ENCODE assay signal across 8 mouse cellular contexts in genomic region chr19:3576451-3577264, GRCm38 (mm10). TPM values are rescaled to one million over a fixed set of nuclear protein-coding genes. Genes with fewer than 3 reads are reported as not detected.
DNase-seq lines count a peak whose midpoint lies in the region; ATAC-seq and TF ChIP-seq lines count a peak whose summit lies in the region.

No protein-coding gene starts in this region.

- no peaks in the 10 kb centered on the region for H3K9me3 ChIP-seq in lung, embryonic 16.5 days (ENCODE audit: control insufficient read depth, low read length)
- no peaks in the 10 kb centered on the region for H3K9me3 ChIP-seq in forebrain, embryonic 11.5 days (ENCODE audit: control insufficient read depth, low read length)
- H3K9me3 ChIP-seq in limb, embryonic 14.5 days (ENCODE audit: control insufficient read depth, low read length) = no peaks in the 10 kb centered on the region

- H3K9ac ChIP-seq in lung, embryonic 16.5 days (ENCODE audit: low read length) = peak overlapping the region; percentile 43
- peak overlapping the region; percentile 32; the same call in 1 of the 2 replicates for H3K9ac ChIP-seq in forebrain, embryonic 11.5 days (ENCODE audit: low read length)
- H3K9ac ChIP-seq in limb, embryonic 14.5 days (ENCODE audit: low read depth, low read length, severe bottlenecking) = 0 out of 2 replicates have a peak overlapping the region, but pooled peaks have one; percentile 21

- H3K4me2 ChIP-seq in lung, embryonic 16.5 days (ENCODE audit: low read depth, low read length) = peak overlapping the region; percentile 54
- H3K4me2 ChIP-seq in forebrain, embryonic 11.5 days (ENCODE audit: low read depth, low read length, severe bottlenecking) = peak overlapping the region; percentile 45
- H3K4me2 ChIP-seq in limb, embryonic 14.5 days (replicated peaks; ENCODE audit: low read depth, low read length, severe bottlenecking) = peak overlapping the region; percentile 45

- no peak for TF ChIP-seq POLR2A in limb, embryonic 14.5 days (IDR thresholded peaks at IDR 0.05; ENCODE audit: borderline replicate concordance, extremely low read depth, insufficient read depth, insufficient read length)
- no peak for TF ChIP-seq POLR2A in olfactory bulb, adult 2 months (IDR thresholded peaks at IDR 0.05; ENCODE audit: insufficient read depth, low read depth, low read length)

- H3K4me1 ChIP-seq in lung, embryonic 16.5 days (replicated peaks; ENCODE audit: control insufficient read depth, insufficient read depth, low read length) = peaks cover 17% of the 10 kb centered on the region
- peaks cover 6% of the 10 kb centered on the region; the same call in 1 of the 2 replicates for H3K4me1 ChIP-seq in forebrain, embryonic 11.5 days (replicated peaks; ENCODE audit: control insufficient read depth, insufficient read depth, low read length)
- H3K4me1 ChIP-seq in limb, embryonic 14.5 days (ENCODE audit: control insufficient read depth, insufficient read depth, low read length) = peaks cover 19% of the 10 kb centered on the region
- H3K4me1 ChIP-seq in olfactory bulb, adult 2 months (ENCODE audit: control insufficient read depth, insufficient read depth, low read length) = peaks cover 9% of the 10 kb centered on the region; the same call in 1 of the 2 replicates

- ATAC-seq in lung, embryonic 16.5 days (ENCODE audit: low read depth) = no peak
- peak; percentile 25; the same call in 1 of the 2 replicates for ATAC-seq in forebrain, embryonic 11.5 days (replicated peaks; ENCODE audit: low FRiP score)
- ATAC-seq in limb, embryonic 14.5 days (ENCODE audit: low FRiP score, low read depth) = no peak

- TF ChIP-seq CTCF in olfactory bulb, adult 2 months (IDR thresholded peaks at IDR 0.05; ENCODE audit: insufficient read depth, low read depth, low read length) = no peak

- DNase-seq in lung, postnatal 14 days = no peak
- DNase-seq in forebrain, embryonic 11.5 days (ENCODE audit: low spot score) = no peak
- no peak for DNase-seq in limb, embryonic 14.5 days (ENCODE audit: low spot score)
- DNase-seq in right cerebral cortex, postnatal 14 days = no peak
- DNase-seq in embryo, embryonic 11 days = no peak
- no peak for DNase-seq in embryo, embryonic 10.5 days (ENCODE audit: low spot score)

- WGBS in lung, embryonic 16.5 days = 67% methylated on average over 5 of the region's 5 CpGs
- WGBS in forebrain, embryonic 11.5 days = 74% methylated on average over 5 of the region's 5 CpGs
- 69% methylated on average over 5 of the region's 5 CpGs for WGBS in limb, embryonic 14.5 days
- WGBS in olfactory bulb, adult 2 months = 73% methylated on average over 5 of the region's 5 CpGs

- peak overlapping the region; percentile 70 for H3K4me3 ChIP-seq in lung, embryonic 16.5 days (ENCODE audit: low read length)
- peak overlapping the region; percentile 96 for H3K4me3 ChIP-seq in forebrain, embryonic 11.5 days (ENCODE audit: low read depth, low read length)
- peak overlapping the region; percentile 93 for H3K4me3 ChIP-seq in limb, embryonic 14.5 days (replicated peaks; ENCODE audit: low read length)
- no peak overlapping the region for H3K4me3 ChIP-seq in olfactory bulb, adult 2 months (ENCODE audit: insufficient read depth, low read depth, low read length)

- no peaks in the 10 kb centered on the region for H3K36me3 ChIP-seq in lung, embryonic 16.5 days (ENCODE audit: control insufficient read depth, insufficient read depth, low read length)
- no peaks in the 10 kb centered on the region for H3K36me3 ChIP-seq in forebrain, embryonic 11.5 days (ENCODE audit: control insufficient read depth, insufficient read depth, low read length)
- no peaks in the 10 kb centered on the region for H3K36me3 ChIP-seq in limb, embryonic 14.5 days (ENCODE audit: control insufficient read depth, insufficient read depth, low read length)

- H3K27ac ChIP-seq in lung, embryonic 16.5 days (ENCODE audit: low read length) = 0 out of 2 replicates have a peak overlapping the region, but pooled peaks have one; percentile 60
- H3K27ac ChIP-seq in forebrain, embryonic 11.5 days (ENCODE audit: low read depth, low read length) = peak overlapping the region; percentile 41; the same call in 1 of the 2 replicates
- peak overlapping the region; percentile 48; the same call in 1 of the 2 replicates for H3K27ac ChIP-seq in limb, embryonic 14.5 days (replicated peaks; ENCODE audit: low read depth, low read length)
- peak overlapping the region; percentile 20 for H3K27ac ChIP-seq in olfactory bulb, adult 2 months (ENCODE audit: insufficient read depth, low read depth, low read length)

- H3K27me3 ChIP-seq in lung, embryonic 16.5 days (ENCODE audit: control insufficient read depth, insufficient read depth, low read depth, low read length) = no peaks in the 10 kb centered on the region
- no peaks in the 10 kb centered on the region for H3K27me3 ChIP-seq in forebrain, embryonic 11.5 days (ENCODE audit: control insufficient read depth, insufficient read depth, low read length)
- no peaks in the 10 kb centered on the region for H3K27me3 ChIP-seq in limb, embryonic 14.5 days (ENCODE audit: control insufficient read depth, insufficient read depth, low read length)

RNA-seq across cellular contexts. Expression of gene Ppp6r3, which starts 1.1 kb away (rescaled TPM):
- 65.0 and 66.2 TPM in 2 replicates for polyA plus RNA-seq in lung, embryonic 16.5 days (2015; fragmentation: Nextera tagmentation; extraction: Ambion mirVana)
- polyA plus RNA-seq in forebrain, embryonic 11.5 days (2014; fragmentation: Nextera tagmentation; extraction: Ambion mirVana) = 92.3 and 94.1 TPM in 2 replicates
- polyA plus RNA-seq in limb, embryonic 14.5 days (2012; rRNA removed) = 78.7 and 80.4 TPM in 2 replicates
- polyA plus RNA-seq in limb, embryonic 14.5 days (2014; fragmentation: Nextera tagmentation; extraction: Ambion mirVana) = 61.3 and 66.1 TPM in 2 replicates
- 165 TPM in 1 of 2 replicates, not detected in the other for polyA plus RNA-seq in olfactory bulb, adult 2 months (2012; ENCODE audit: insufficient read depth, insufficient read length, low replicate concordance, missing spikeins)
